Mouse (Mus musculus) heart, adult 2 months (tissue): ENCODE measurements around the gene Proser1.

Experiments
- CTCF ChIP-seq: fragments of 200-600 bp; IDR thresholded peaks from 2 replicates; pipeline ENCODE4 v1.8.1; 2022; ENCODE audit warnings: antibody characterized with exemption, mild to moderate bottlenecking, moderate library complexity
- EP300 ChIP-seq: fragments of 200-500 bp; IDR thresholded peaks from 2 replicates; pipeline ENCODE4 v1.6.1; 2011; ENCODE audit warnings: low read depth, low read length, control low read depth; ENCODE audit not compliant: insufficient read depth
- POLR2A ChIP-seq: fragments of 200-500 bp; IDR thresholded peaks from 2 replicates; pipeline ENCODE4 v1.6.1; 2011; ENCODE audit warnings: mild to moderate bottlenecking, low read depth, low read length, control low read depth; ENCODE audit not compliant: insufficient read depth

- no peak for TF ChIP-seq POLR2A
- TF ChIP-seq CTCF = no peak
- no peak for TF ChIP-seq EP300
These were observed 1.9 kb downstream of the Proser1 start for GRCm38 (mm10) chr3:53465330-53465729.
